Mouse (Mus musculus) erythroid progenitor cell, adult 5-6 weeks (primary cell): ENCODE measurements at regions not wholly inside any gene's neighbourhood (a gene's known extent, or its start where the extent isn't known, plus 50 kb on each side); places are given as distances from the start of the nearest gene placed in this dataset.

Source experiments
- ATAC-seq: replicated peaks from 2 replicates; pipeline ENCODE4 v1.8.0; 2016; ENCODE audit warnings: moderate number of reproducible peaks, mild to moderate bottlenecking, moderate TSS enrichment, inconsistent platforms; ENCODE audit not compliant: poor library complexity, low FRiP score, severe bottlenecking

DNA sequence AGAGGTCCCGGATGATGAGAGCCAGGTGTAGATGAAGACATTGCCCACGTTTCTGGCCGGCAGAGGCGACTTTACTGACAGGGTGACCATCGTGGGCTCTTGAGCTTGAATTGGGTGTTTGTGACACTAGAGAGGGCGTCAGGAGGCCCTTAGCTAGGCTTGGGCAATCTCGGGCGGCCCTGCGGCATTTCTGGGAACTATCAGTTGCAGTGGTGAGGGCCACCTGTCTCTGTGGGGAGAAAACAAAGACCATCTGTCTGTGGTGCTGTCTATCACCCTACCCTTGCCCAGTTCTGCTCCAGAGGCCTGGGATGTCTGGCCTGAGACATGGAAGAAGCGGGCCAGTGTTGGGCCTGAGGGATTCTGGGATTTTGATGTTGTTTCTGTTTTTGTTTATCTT is 66.2 kb upstream of the Slc6a6 start:
- ATAC-seq = no peak

DNA sequence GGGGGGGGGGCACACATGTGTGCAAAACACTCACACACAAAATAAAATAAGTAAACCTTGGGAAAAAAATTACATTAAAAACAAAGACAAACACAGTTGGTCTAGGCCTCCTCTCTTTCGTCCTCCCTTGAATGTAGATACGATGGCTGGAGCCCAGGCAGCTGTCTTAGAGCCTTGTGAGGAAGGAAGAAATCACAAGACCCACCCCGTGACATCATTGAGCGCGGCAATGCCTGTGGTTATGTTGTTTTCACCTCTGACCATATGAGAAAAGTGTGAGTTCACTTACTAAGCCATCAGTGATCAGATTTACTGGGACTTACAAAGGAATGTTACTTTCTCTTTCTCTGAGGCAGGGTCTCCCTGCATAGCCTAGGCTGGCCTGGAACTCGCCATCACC is 64.8 kb upstream of the Slc6a6 start:
- ATAC-seq = no peak

DNA sequence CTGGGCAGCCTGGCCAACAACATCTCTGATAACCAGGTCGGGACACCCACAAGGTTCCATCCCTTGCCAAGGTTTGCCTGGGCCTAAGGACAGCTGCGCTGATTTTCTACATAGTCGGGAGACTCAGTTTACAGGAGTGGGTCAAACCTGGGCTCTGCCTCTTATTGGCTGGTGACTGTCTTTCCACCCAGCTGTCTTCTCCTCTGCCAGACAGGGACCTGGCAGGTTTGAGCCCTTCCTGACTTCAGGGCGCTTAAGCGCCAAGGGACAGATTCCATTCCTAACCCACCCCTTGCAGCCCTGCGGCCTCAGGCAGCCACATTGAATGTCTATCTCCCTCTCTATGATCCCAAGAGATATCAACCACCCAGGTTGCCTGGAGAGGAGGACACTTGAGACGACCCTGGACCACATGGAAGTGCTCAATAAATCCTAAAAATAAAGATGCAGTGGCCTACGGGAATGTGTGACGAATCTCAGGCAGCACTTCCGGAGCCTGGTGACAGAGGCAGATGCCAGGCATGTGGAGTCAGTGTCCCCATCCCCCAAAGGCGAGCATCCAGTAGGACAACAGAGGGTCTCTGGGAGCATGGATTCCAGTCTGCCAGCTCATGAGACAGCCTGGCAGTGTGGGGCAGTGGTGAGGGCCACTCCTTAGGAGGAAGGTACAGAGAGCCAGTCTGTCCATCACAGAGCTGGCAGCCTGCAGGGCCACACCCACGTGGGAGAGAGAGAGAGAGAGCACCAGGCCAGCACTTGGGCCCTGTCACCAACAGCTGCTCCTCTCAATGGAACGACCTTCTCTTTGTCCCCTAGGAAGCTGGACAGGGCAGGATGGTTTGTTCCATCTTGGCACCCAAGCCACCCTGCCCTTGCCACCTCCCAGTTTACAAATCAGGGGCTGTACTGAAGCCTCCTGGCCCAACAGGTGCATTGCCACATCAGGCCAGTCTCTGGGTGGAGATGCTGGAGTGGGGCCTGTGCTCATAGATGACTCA is 63.8 kb upstream of the Slc6a6 start:
- no peak for ATAC-seq

DNA sequence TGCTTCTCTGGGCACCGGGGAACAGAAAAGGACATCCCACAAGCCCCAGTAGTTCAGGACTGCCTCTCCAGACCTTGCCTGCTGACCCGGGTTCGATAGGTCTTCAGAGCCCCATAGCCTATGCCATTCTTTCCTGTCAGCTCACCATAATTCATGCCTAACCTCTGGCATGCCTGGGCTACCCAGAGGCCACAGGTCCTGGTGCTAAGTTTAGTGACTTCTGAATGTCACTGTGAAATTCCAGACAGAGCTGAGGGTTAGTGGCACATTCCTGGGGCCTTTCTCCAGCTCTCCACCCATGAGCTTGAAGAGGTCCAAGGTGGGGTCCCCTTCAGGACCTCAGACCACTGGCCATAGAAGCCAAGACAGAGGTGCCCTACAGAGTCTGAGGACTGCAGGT is 62.4 kb upstream of the Slc6a6 start:
- ATAC-seq = no peak

DNA sequence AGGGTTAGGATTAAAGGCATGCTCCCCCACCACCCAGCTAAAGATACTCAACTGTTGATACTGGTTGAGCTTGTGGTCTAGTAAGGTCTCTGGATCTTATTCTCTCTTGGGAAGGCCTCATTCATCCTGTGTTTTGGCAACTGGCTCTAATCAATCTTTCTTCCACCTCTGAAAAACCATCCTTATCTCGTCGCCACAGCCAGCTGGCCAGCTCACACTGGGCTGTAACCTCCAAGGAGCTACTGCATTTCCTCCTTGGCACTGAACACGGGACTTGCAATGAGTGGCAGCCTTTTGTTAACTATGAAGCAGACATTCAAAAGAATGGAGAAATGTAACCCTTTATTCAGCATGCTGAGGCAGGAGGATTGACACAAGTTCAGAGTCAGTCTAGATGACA is 61.4 kb upstream of the Slc6a6 start:
- no peak for ATAC-seq

DNA sequence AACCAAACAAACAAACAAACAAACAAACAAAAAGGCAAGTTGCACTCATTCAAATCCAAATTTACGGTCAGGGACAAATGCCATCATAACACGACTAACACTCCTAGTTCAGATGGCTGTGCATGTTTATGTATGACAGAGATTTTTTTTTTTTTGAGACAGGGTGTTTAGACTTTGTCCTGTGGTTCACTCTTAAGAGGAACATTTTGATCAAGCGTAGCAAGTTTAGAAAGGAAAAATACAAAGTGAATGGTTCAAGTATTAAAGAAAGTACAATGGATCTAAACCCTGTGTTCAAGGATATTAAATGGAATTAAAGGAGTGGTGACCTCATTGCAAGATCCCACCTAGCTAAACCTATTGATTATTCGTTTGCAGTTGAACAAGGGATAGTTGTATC is 60.2 kb upstream of the Slc6a6 start:
- no peak for ATAC-seq

DNA sequence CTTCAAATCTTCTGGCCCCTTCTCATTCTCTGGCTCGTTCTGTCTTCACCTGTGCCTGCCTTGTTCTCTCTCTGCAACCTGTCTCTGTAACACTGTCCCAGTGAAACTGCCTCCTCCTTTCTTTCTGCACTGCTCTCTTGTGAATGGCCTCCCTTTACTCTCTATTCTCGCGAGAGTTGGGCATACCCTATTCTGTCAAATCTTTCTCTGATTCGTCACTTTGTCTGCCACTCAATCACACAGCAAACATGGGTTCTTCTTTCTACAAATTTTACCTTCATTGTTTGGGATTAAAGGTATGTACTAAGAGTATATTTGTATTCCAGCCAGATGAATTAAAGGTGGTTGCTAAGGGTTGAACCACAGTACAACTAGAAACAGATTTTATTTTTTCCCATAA is 54.6 kb upstream of the Slc6a6 start:
- no peak for ATAC-seq

DNA sequence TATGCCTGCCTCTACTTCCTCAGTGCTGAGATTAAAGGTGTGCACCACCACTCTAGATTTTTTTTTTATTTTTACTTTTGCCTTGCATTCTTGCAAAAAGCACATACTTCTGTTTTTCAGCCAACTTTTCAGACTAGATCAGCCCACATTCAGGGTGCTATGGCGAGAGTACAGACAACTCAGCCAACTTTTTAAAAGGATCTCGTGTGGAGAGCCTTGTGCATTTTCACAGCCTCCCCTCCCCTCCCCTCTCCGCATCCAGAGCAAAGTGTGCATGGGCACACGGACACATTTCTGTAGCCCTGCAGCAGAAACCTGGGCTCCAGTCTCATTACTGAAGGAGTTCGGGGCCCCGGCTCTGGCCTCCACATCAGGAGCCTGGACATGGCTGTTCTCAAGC is 52.6 kb upstream of the Slc6a6 start:
- no peak for ATAC-seq
